Mouse (Mus musculus): Measurements from ENCODE around the gene Gm42421.

Gene Gm42421

GRCm38 (mm10) chr5:143927875-143928274, at the start of gene Gm42421:
TSS of gene Gm42421 (plus strand) at chr5:143928175.
- no peak for TF ChIP-seq GATA4 (IDR thresholded peaks at IDR 0.05; ENCODE audit: insufficient replicate concordance, low read length)

GRCm38 (mm10) chr5:143885274-143885673, 42.7 kb upstream of the Gm42421 start:
- TF ChIP-seq GATA4 (IDR thresholded peaks at IDR 0.05; ENCODE audit: insufficient replicate concordance, low read length) = no peak

- no peak for TF ChIP-seq GATA4 (IDR thresholded peaks at IDR 0.05; ENCODE audit: insufficient replicate concordance, low read length)
These were observed 37.2 kb upstream of the Gm42421 start for GRCm38 (mm10) chr5:143890741-143891140.

GRCm38 (mm10) chr5:143892255-143892886, 35.6 kb upstream of the Gm42421 start:
- TF ChIP-seq GATA4 (IDR thresholded peaks at IDR 0.05; ENCODE audit: insufficient replicate concordance, low read length) = no peak

GRCm38 (mm10) chr5:143893396-143893795, 34.6 kb upstream of the Gm42421 start:
- TF ChIP-seq GATA4 (IDR thresholded peaks at IDR 0.05; ENCODE audit: insufficient replicate concordance, low read length) = no peak

GRCm38 (mm10) chr5:143897635-143898330, 30.2 kb upstream of the Gm42421 start, which contains the start of gene Ankrd61:
TSS of gene Ankrd61 (minus strand) at chr5:143897685.
- no peak for TF ChIP-seq GATA4 (IDR thresholded peaks at IDR 0.05; ENCODE audit: insufficient replicate concordance, low read length)

GRCm38 (mm10) chr5:143902111-143902510, 25.9 kb upstream of the Gm42421 start:
- no peak for TF ChIP-seq GATA4 (IDR thresholded peaks at IDR 0.05; ENCODE audit: insufficient replicate concordance, low read length)

GRCm38 (mm10) chr5:143903813-143904212, 24.2 kb upstream of the Gm42421 start:
- TF ChIP-seq GATA4 (IDR thresholded peaks at IDR 0.05; ENCODE audit: insufficient replicate concordance, low read length) = no peak

GRCm38 (mm10) chr5:143906429-143906828, 21.5 kb upstream of the Gm42421 start:
- no peak for TF ChIP-seq GATA4 (IDR thresholded peaks at IDR 0.05; ENCODE audit: insufficient replicate concordance, low read length)

GRCm38 (mm10) chr5:143908926-143909325, 19.0 kb upstream of the Gm42421 start:
- no peak for TF ChIP-seq GATA4 (IDR thresholded peaks at IDR 0.05; ENCODE audit: insufficient replicate concordance, low read length)

GRCm38 (mm10) chr5:143909417-143910400, 18.3 kb upstream of the Gm42421 start, which contains the start of the genes Aimp2 and Pms2:
TSS of gene Aimp2 (minus strand) at chr5:143909847.
TSS of gene Pms2 (plus strand) at chr5:143909964.
- TF ChIP-seq GATA4 (IDR thresholded peaks at IDR 0.05; ENCODE audit: insufficient replicate concordance, low read length) = no peak

- no peak for TF ChIP-seq GATA4 (IDR thresholded peaks at IDR 0.05; ENCODE audit: insufficient replicate concordance, low read length)
These were observed 11.8 kb upstream of the Gm42421 start for GRCm38 (mm10) chr5:143916221-143916620.

GRCm38 (mm10) chr5:143917418-143917817, 10.6 kb upstream of the Gm42421 start:
- TF ChIP-seq GATA4 (IDR thresholded peaks at IDR 0.05; ENCODE audit: insufficient replicate concordance, low read length) = no peak

- no peak for TF ChIP-seq GATA4 (IDR thresholded peaks at IDR 0.05; ENCODE audit: insufficient replicate concordance, low read length)
These were observed 9.9 kb upstream of the Gm42421 start for GRCm38 (mm10) chr5:143918120-143918519.

GRCm38 (mm10) chr5:143924781-143925452, 3.1 kb upstream of the Gm42421 start:
- TF ChIP-seq GATA4 (IDR thresholded peaks at IDR 0.05; ENCODE audit: insufficient replicate concordance, low read length) = no peak

Data from liver, adult (tissue).